Mouse (Mus musculus) heart, postnatal 0 days (tissue): ENCODE data around the gene BC003965. TPM values are rescaled to one million over a fixed set of nuclear protein-coding genes. Genes with fewer than 3 reads are reported as not detected.
"Not testable (repeated sequence)": the region's sequence is repeated elsewhere in the genome, so short reads cannot be mapped to it uniquely, and the experiment has no call there.

Source experiments
- ATAC-seq: fragments of 200-750 bp; cut with Nextera tagmentation; 2 replicates; pipeline ENCODE4 v1.8.0; 2017; ENCODE audit warnings: low read depth, moderate number of reproducible peaks, moderate library complexity; ENCODE audit not compliant: insufficient read depth
- DNase-seq: peaks from one replicate; pipeline ENCODE4 v3.0.0-alpha.2; 2016; ENCODE audit warnings: low spot score
- H3K27ac ChIP-seq: fragments of 300-500 bp; sonication (generic); 2 replicates; pipeline ENCODE4 v1.5.1; 2014; ENCODE audit warnings: low read depth, mild to moderate bottlenecking
- H3K27me3 ChIP-seq: fragments of 300-500 bp; sonication (generic); 2 replicates; pipeline ENCODE4 v1.6.1; 2014; ENCODE audit warnings: low read length, mixed read lengths; ENCODE audit not compliant: control insufficient read depth, insufficient read depth
- H3K36me3 ChIP-seq: fragments of 300-500 bp; sonication (generic); replicated peaks from 2 replicates; pipeline ENCODE4 v1.6.1; 2014; ENCODE audit warnings: low read length, mixed read lengths; ENCODE audit not compliant: control insufficient read depth, insufficient read depth
- H3K4me1 ChIP-seq: fragments of 300-500 bp; sonication (generic); 2 replicates; pipeline ENCODE4 v1.6.1; 2014; ENCODE audit warnings: antibody characterized with exemption; ENCODE audit not compliant: control insufficient read depth, insufficient read depth
- H3K4me2 ChIP-seq: fragments of 300-500 bp; sonication (generic); 2 replicates; pipeline ENCODE4 v1.6.1; 2014; ENCODE audit warnings: low read depth, mild to moderate bottlenecking, low read length, moderate library complexity
- H3K4me3 ChIP-seq: fragments of 300-500 bp; sonication (generic); 2 replicates; pipeline ENCODE4 v1.5.1; 2014; ENCODE audit warnings: low read depth, low read length
- H3K9ac ChIP-seq: fragments of 300-500 bp; sonication (generic); replicated peaks from 2 replicates; pipeline ENCODE4 v1.6.1; 2014; ENCODE audit warnings: low read depth, low read length, mixed read lengths
- H3K9me3 ChIP-seq: fragments of 300-500 bp; sonication (generic); replicated peaks from 2 replicates; pipeline ENCODE4 v1.6.1; 2016; ENCODE audit warnings: low read length; ENCODE audit not compliant: control insufficient read depth
- CTCF ChIP-seq: IDR thresholded peaks from 2 replicates; pipeline ENCODE4 v1.5.1; 2016; ENCODE audit warnings: antibody characterized with exemption, control low read depth, low read depth
- EP300 ChIP-seq: IDR thresholded peaks from 2 replicates; pipeline ENCODE4 v1.6.1; 2016; ENCODE audit warnings: antibody characterized with exemption, low read depth
- WGBS: fragments of 180-500 bp; shearing (Covaris S2); extraction: QIAGEN DNeasy Blood & Tissue Kit; methylation state at CpG from one replicate; pipeline ENCODE4 v1.1.7; 2014; 5-methylcytosine and 5-hydroxymethylcytosine counted together
- polyA plus RNA-seq: library from polyadenylated mRNA; unstranded; fragments of >200 nt; fragmentation: Nextera tagmentation; extraction: Ambion mirVana; gene quantifications from 2 replicates; pipeline ENCODE4 v1.2.1, GENCODE M21; 2015
- total RNA-seq: library from RNA; depleted of rRNA; stranded (reverse); fragments of >200 nt; gene quantifications from 2 replicates; pipeline ENCODE4 v1.2.3, GENCODE M21; 2014; ENCODE audit warnings: low replicate concordance

BC003965 gene
- total and polyA plus RNA-seq, 2 experiments from 2014 or later, result 17.3 to 26.5 TPM

DNA sequence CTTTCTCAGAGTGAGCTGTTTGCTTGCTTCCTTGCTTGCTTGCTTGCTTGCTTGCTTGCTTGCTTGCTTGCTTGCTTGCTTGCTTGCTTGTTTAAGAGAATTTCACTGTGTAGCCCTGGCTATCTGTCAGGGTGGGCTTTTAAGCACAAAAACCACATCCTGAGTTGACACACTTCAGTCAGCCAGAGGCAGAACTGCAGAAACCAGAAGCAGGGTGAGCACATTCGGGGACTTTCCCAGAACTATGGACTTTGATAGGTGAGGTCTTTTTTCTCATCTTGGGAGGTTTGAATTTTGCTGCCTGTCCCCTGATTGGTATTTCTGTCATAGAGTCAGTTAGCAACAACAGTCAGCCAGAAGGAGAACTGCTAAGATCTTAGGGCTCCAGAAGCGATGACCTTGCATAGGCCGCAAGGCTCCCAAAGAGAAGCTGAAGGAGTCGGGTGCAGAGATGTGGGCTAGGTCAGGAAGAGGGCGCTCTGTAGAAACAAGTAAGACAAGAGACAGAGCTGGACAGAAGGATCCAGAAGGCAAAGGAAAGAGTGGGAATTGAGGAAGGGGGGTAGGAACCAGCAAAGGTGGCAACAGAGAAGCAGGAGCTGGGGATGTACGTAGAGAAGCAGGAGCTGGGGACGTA lies 40.4 kb downstream of the BC003965 start:
- no peak overlapping the region for H3K4me3 ChIP-seq
- TF ChIP-seq CTCF (no peak), EP300 (no peak)
- no peak overlapping the region for H3K4me2 ChIP-seq
- H3K27me3 ChIP-seq, result no peaks in the 10 kb centered on the region
- peaks cover 5% of the 10 kb centered on the region; the same call in 1 of the 2 replicates for H3K4me1 ChIP-seq
- H3K9ac ChIP-seq, result no peak overlapping the region
- 87% methylated on average over 7 of the region's 7 CpGs for WGBS
- peaks cover 27% of the 10 kb centered on the region for H3K36me3 ChIP-seq
- DNase-seq (no peak), ATAC-seq (no peak)
- no peak overlapping the region for H3K27ac ChIP-seq
- H3K9me3 ChIP-seq, result no peaks in the 10 kb centered on the region

DNA sequence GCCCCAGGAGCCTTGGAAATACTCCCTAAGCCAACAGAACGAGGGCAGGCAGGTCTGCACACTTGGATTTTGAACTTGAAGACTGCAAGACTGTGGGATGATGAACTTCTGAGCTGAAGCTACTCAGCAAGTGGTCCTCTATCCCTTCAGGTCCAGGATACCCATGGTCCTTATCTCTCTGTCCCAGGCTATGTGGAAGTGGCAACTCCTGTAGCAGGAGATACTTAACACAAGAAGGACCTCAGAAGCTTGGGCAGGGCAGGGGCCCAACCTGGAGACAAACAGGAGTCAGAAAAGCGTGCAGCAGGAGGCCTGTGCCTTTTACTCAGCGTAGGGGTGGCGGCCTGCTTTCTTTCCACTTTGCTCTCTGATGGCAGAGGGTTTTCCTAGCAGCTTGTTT lies 41.3 kb downstream of the BC003965 start:
- H3K27ac ChIP-seq, result no peak overlapping the region
- no peak for ATAC-seq
- H3K9ac ChIP-seq, result no peak overlapping the region
- WGBS, result 92% methylated on average over 4 of the region's 4 CpGs
- H3K4me2 ChIP-seq, result no peak overlapping the region
- H3K27me3 ChIP-seq, result no peaks in the 10 kb centered on the region
- H3K4me1 ChIP-seq, result peaks cover 5% of the 10 kb centered on the region; the same call in 1 of the 2 replicates
- no peaks in the 10 kb centered on the region for H3K9me3 ChIP-seq
- TF ChIP-seq CTCF, result no peak
- no peak for TF ChIP-seq EP300
- H3K36me3 ChIP-seq, result peaks cover 24% of the 10 kb centered on the region
- H3K4me3 ChIP-seq, result no peak overlapping the region
- no peak for DNase-seq

- DNase-seq, result no peak
Measured at GRCm38 (mm10) chr17:25227991-25228390, 43.6 kb downstream of the BC003965 start.

GRCm38 (mm10) chr17:25230014-25230655 lies 45.8 kb downstream of the BC003965 start:
- not testable (repeated sequence) for H3K4me2 ChIP-seq, H3K27ac ChIP-seq, DNase-seq, H3K9ac ChIP-seq, H3K4me3 ChIP-seq, H3K27me3 ChIP-seq, H3K4me1 ChIP-seq, H3K9me3 ChIP-seq
- H3K36me3 ChIP-seq, result peaks cover 40% of the 10 kb centered on the region
- WGBS, result 72% methylated on average over 15 of the region's 17 CpGs
- ATAC-seq, result peak; percentile 67

More at GRCm38 (mm10) chr17:25227991-25228390, 43.6 kb downstream of the BC003965 start:
- 86% methylated on average over 5 of the region's 5 CpGs for WGBS
- Histone ChIP-seq H3K4me3 (no peak overlapping the region), H3K4me1 (no peaks in the 10 kb centered on the region), H3K9me3 (no peaks in the 10 kb centered on the region), H3K27ac (no peak overlapping the region), H3K27me3 (no peaks in the 10 kb centered on the region), H3K4me2 (no peak overlapping the region), H3K9ac (no peak overlapping the region), H3K36me3 (peaks cover 33% of the 10 kb centered on the region)
- ATAC-seq, result no peak
- no peak for TF ChIP-seq EP300
- no peak for TF ChIP-seq CTCF

DNA sequence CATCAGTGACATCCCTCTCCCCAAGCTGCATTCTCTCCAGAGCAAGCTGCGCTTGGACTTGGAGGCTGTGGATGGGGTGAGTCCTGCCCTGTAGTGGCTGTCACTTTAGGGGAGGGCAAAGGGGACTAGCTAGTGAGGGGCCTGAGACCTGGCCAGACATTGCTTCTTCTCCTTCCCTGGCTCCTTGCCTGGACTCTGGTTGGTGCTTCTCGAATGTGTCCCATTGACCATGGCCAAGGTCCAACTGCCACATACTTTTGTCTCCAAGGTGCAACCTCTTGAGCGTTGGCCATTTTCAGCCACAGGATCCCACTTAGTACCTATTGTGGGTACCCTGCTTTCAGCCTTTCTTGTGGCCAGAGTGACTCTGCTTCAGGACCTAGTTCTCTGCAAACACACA lies 46.3 kb downstream of the BC003965 start:
- no peak overlapping the region for H3K27ac ChIP-seq
- 82% methylated on average over 3 of the region's 3 CpGs for WGBS
- H3K9ac ChIP-seq, result no peak overlapping the region
- no peak overlapping the region for H3K4me3 ChIP-seq
- H3K9me3 ChIP-seq, result no peaks in the 10 kb centered on the region
- H3K36me3 ChIP-seq, result peaks cover 44% of the 10 kb centered on the region
- TF ChIP-seq EP300 (no peak), CTCF (no peak)
- H3K4me2 ChIP-seq, result no peak overlapping the region
- H3K27me3 ChIP-seq, result no peaks in the 10 kb centered on the region
- no peak for DNase-seq
- no peak for ATAC-seq
- no peaks in the 10 kb centered on the region for H3K4me1 ChIP-seq

GRCm38 (mm10) chr17:25231621-25232020 lies 47.3 kb downstream of the BC003965 start:
- not testable (repeated sequence) for DNase-seq, H3K4me1 ChIP-seq, H3K27me3 ChIP-seq, H3K4me2 ChIP-seq, H3K27ac ChIP-seq, H3K9me3 ChIP-seq, H3K9ac ChIP-seq, H3K4me3 ChIP-seq
- H3K36me3 ChIP-seq, result peaks cover 39% of the 10 kb centered on the region
- ATAC-seq, result peak; percentile 68; the same call in 1 of the 2 replicates
- 88% methylated on average over 5 of the region's 11 CpGs for WGBS
